Mouse (Mus musculus) kidney, embryonic 14.5 days (tissue): ENCODE measurements at regions not wholly inside any gene's neighbourhood (a gene's known extent, or its start where the extent isn't known, plus 50 kb on each side); places are given as distances from the start of the nearest gene placed in this dataset.

Experiments
- ATAC-seq: fragments of 200-750 bp; cut with Nextera tagmentation; 2 replicates; pipeline ENCODE4 v1.8.0; 2017; ENCODE audit warnings: moderate number of reproducible peaks, mild to moderate bottlenecking, moderate TSS enrichment, moderate library complexity; ENCODE audit not compliant: low FRiP score, low TSS enrichment
- H3K27ac ChIP-seq: fragments of 300-500 bp; sonication (generic); 2 replicates; pipeline ENCODE4 v1.5.1; 2014; ENCODE audit warnings: low read depth, mild to moderate bottlenecking, low read length, moderate library complexity, mixed read lengths
- H3K27me3 ChIP-seq: fragments of 300-500 bp; sonication (generic); 2 replicates; pipeline ENCODE4 v1.6.1; 2014; ENCODE audit warnings: mild to moderate bottlenecking, low read length; ENCODE audit not compliant: control insufficient read depth, insufficient read depth
- H3K36me3 ChIP-seq: fragments of 300-500 bp; sonication (generic); 2 replicates; pipeline ENCODE4 v1.6.1; 2014; ENCODE audit warnings: low read length, mixed read lengths; ENCODE audit not compliant: control insufficient read depth, insufficient read depth
- H3K4me1 ChIP-seq: fragments of 300-500 bp; sonication (generic); 2 replicates; pipeline ENCODE4 v1.6.1; 2014; ENCODE audit warnings: low read length, mixed read lengths; ENCODE audit not compliant: control insufficient read depth, insufficient read depth
- H3K4me2 ChIP-seq: fragments of 300-500 bp; sonication (generic); replicated peaks from 2 replicates; pipeline ENCODE4 v1.6.1; 2014; ENCODE audit warnings: low read depth, mild to moderate bottlenecking, low read length
- H3K4me3 ChIP-seq: fragments of 300-500 bp; sonication (generic); 2 replicates; pipeline ENCODE4 v1.5.1; 2014; ENCODE audit warnings: mild to moderate bottlenecking, low read length
- H3K9ac ChIP-seq: fragments of 300-500 bp; sonication (generic); 2 replicates; pipeline ENCODE4 v1.6.1; 2014; ENCODE audit warnings: low read depth, mild to moderate bottlenecking, low read length, moderate library complexity
- H3K9me3 ChIP-seq: fragments of 300-500 bp; sonication (generic); 2 replicates; pipeline ENCODE4 v1.6.1; 2016; ENCODE audit warnings: low read length; ENCODE audit not compliant: control insufficient read depth
- WGBS: fragments of 180-500 bp; shearing (Covaris S2); extraction: QIAGEN DNeasy Blood & Tissue Kit; methylation state at CpG from one replicate; pipeline ENCODE4 v1.1.7; 2014; 5-methylcytosine and 5-hydroxymethylcytosine counted together

DNA sequence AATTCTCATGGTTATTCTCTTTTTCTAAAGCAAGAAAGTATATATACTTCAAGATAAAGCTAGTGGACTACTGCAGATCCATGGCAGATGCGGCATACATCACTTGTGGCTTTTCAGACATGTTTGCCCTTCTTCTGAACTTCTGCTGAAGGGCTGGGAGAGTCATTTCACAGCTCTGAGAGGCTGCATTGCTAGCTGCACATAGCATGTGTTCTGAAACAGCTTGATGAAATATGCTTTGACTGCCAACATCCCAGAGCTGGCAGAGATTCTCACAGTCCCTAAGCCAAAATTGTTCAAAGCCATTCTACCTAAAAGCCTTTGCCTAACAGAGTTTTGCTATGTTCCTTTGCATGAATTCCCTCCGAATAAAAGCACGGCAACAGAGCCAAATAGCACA, 177.9 kb downstream of the Gm9733 start:
- 89% methylated on average over 3 of the region's 3 CpGs for WGBS
- Histone ChIP-seq H3K4me2 (no peak overlapping the region), H3K4me3 (no peak overlapping the region), H3K9me3 (no peaks in the 10 kb centered on the region), H3K4me1 (no peaks in the 10 kb centered on the region), H3K9ac (no peak overlapping the region), H3K36me3 (no peaks in the 10 kb centered on the region), H3K27me3 (no peaks in the 10 kb centered on the region), H3K27ac (no peak overlapping the region)
- ATAC-seq: no peak

DNA sequence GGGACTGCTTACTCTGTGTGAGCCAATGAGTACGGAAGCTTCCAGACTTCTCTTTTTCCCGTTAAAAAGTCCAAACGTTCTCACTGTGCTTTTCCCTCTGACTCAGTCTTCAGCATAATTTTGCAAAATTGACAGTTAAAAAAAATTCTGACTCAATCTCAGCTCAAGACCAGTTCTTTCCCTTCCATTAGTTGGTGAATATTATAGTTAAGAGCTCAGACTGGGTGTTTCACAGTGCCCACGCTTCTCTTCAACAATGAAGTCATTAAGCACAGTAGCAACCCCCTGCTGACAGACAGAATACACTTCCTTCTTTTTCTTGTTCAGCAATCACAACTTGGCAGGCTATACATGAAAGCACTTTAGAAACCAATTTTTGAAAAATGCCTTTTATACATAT, 175.4 kb downstream of the Gm9733 start:
- no peak overlapping the region for H3K27ac ChIP-seq
- H3K27me3 ChIP-seq: no peaks in the 10 kb centered on the region
- H3K9ac ChIP-seq: no peak overlapping the region
- H3K4me1 ChIP-seq: no peaks in the 10 kb centered on the region
- no peak for ATAC-seq
- WGBS: 89% methylated on average over 4 of the region's 4 CpGs
- no peaks in the 10 kb centered on the region for H3K36me3 ChIP-seq
- H3K4me2 ChIP-seq: no peak overlapping the region
- H3K4me3 ChIP-seq: no peak overlapping the region
- H3K9me3 ChIP-seq: no peaks in the 10 kb centered on the region

DNA sequence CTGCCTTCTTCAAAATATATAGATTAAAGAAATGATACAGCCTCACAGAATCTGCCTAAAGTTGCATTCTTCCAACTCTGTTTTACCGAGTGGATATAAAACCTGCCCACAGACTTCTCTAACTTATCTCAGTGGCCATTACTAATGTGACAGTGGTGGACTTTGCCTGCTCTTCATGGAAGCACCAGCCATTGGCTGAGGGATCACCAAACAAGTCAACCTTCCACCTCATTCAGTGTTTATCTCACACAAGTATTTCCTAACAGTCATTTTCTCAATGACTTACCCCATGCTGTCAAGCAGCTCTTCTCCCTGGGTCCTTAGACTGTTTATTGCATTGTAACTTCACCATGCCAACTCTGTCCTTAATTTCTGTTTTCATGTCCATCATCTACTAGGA, 174.3 kb downstream of the Gm9733 start:
- no peak overlapping the region for H3K27ac ChIP-seq
- H3K9me3 ChIP-seq: no peaks in the 10 kb centered on the region
- no peaks in the 10 kb centered on the region for H3K4me1 ChIP-seq
- no peaks in the 10 kb centered on the region for H3K36me3 ChIP-seq
- H3K9ac ChIP-seq: no peak overlapping the region
- WGBS: 98% methylated on average over 1 of the region's 1 CpGs
- no peak overlapping the region for H3K4me2 ChIP-seq
- H3K4me3 ChIP-seq: no peak overlapping the region
- no peaks in the 10 kb centered on the region for H3K27me3 ChIP-seq
- ATAC-seq: no peak

DNA sequence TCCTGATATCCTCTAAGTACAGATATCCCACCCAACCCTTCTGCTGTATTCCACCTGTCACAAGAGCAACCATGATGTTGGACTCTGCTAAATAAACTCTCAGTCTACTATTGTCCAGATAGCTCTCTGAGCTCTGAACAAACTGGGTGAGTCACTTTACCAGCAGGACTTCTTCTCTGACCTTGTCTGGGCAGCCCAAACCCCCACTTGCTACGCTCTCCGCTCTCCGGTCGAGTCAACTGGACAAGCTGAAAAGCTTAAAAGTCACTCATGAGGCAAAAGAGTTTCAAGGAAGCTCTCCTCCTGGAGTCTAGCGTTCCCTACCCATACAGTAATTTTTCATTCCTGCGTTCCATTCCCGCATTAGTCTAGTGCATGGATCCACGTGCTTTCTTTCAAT, 173.2 kb downstream of the Gm9733 start:
- no peak for ATAC-seq
- 88% methylated on average over 8 of the region's 8 CpGs for WGBS
- H3K27me3 ChIP-seq: no peaks in the 10 kb centered on the region
- no peaks in the 10 kb centered on the region for H3K4me1 ChIP-seq
- H3K4me2 ChIP-seq: no peak overlapping the region
- H3K27ac ChIP-seq: no peak overlapping the region
- H3K9me3 ChIP-seq: no peaks in the 10 kb centered on the region
- no peak overlapping the region for H3K4me3 ChIP-seq
- no peak overlapping the region for H3K9ac ChIP-seq
- no peaks in the 10 kb centered on the region for H3K36me3 ChIP-seq

DNA sequence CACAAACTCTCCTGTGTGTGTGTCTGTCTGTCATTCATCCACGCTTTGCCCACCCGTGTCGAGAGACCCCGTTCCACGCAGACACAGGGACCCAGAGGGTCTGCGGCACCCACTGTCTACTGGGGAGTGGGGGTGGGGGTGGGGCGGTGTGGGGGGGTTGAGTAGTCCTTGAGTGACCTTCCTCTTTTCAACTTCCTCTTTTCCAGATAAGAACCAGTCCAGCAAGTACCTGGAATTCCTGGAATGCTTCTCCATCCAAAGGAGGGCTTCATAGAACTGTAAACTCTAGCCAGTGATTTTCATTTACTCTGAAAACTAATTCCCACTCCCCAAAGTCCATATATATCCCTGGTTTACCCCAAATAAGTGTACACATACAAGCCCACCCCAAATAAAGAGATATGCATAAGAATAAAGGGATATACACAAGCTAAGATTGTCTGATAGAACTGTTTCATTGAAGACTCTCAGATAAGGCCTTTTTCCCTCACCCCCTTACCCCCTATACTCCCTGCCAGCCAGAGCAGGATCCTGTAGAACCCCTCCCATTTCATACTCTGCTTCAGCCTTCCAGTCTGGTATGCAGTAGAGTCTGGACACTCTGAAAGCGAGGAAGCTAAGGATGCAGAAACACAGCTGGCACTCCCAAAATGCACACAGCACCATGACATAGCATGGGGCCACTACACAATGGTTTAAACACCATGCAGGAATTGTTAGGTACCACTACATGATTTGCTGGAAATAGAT, 172.0 kb downstream of the Gm9733 start:
- Histone ChIP-seq H3K27me3 (no peaks in the 10 kb centered on the region), H3K4me1 (no peaks in the 10 kb centered on the region), H3K4me2 (no peak overlapping the region), H3K4me3 (no peak overlapping the region), H3K36me3 (no peaks in the 10 kb centered on the region), H3K27ac (no peak overlapping the region), H3K9me3 (no peaks in the 10 kb centered on the region), H3K9ac (no peak overlapping the region)
- WGBS: 73% methylated on average over 8 of the region's 8 CpGs
- ATAC-seq: no peak

DNA sequence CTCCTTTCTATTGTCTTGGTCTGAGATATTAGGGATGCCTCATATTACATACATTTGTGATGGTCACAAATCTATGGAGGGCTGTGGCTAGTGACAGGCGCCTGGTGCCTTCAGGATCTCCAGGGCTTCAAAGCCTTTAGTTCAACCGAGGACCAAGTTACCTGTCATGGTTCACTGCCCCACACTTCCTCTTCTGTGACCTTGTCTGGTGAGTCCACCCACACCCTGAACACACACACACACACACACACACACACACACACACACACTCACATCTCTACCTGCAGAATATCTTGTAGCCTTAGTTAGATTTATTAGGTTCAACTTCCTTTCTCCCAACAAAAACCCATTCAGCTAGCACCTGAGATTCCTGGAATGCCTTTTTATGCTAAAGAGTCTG, 156.3 kb downstream of the Gm9733 start:
- Histone ChIP-seq H3K36me3 (no peaks in the 10 kb centered on the region), H3K27me3 (no peaks in the 10 kb centered on the region), H3K9ac (no peak overlapping the region), H3K4me1 (no peaks in the 10 kb centered on the region), H3K4me2 (no peak overlapping the region), H3K9me3 (no peaks in the 10 kb centered on the region), H3K4me3 (no peak overlapping the region), H3K27ac (no peak overlapping the region)
- no peak for ATAC-seq
- 69% methylated on average over 2 of the region's 2 CpGs for WGBS

DNA sequence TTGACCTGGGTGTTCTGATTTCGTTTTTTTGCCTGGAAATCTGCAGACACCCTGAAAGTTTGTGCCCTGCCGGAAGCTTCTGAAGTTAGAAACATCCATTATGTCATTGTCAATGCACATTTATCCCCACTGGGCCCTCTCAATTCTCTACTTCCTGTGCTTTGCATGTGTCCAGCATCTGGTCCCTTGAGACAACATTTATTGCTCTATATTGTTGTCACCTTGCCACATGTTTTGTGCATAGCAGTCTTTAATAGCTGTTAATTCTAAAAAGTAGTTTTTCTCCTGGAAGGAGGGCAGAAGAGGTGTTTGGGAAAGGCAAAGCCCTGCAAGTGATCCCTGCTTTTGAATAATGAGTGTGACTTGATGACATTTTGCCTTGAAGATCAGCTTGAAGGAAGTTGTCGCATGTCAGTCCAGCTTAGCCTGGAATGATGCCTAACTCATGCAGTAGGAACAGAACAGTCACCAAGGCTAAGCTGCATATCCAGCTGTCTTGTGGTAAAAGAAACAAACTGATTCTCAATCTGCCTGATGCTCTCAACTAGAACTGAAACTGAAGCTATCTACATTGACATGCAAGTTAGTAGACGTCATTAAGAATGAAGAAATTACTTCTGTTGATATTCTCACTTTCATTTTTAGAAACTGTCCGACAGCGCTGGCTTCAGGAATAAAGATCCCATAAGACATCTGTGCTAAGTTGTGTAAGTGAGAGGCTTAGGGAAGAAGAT, 152.9 kb downstream of the Gm9733 start:
- no peaks in the 10 kb centered on the region for H3K4me1 ChIP-seq
- no peaks in the 10 kb centered on the region for H3K27me3 ChIP-seq
- H3K4me2 ChIP-seq: no peak overlapping the region
- H3K9me3 ChIP-seq: no peaks in the 10 kb centered on the region
- no peak overlapping the region for H3K27ac ChIP-seq
- H3K9ac ChIP-seq: no peak overlapping the region
- H3K36me3 ChIP-seq: no peaks in the 10 kb centered on the region
- WGBS: 79% methylated on average over 6 of the region's 6 CpGs
- no peak overlapping the region for H3K4me3 ChIP-seq
- no peak for ATAC-seq

DNA sequence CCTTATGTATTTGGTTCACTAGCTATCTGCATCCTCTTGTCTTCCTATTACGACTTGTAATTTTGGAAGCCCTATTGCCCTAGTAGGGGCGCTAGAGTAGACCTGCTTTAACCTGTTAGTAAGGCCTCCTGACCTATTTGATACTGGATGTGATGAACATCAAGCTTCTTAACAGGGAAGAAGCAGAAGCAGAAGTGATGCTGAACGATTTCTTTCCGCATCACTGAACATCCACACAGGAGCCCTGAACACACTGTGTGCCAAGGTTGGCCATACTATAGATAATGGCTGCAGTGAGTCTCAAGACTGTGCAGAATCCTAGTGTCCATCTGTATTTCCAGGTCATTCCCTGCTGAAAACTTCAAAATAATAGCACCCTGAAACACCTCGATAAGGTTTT, 151.0 kb downstream of the Gm9733 start:
- Histone ChIP-seq H3K27me3 (no peaks in the 10 kb centered on the region), H3K4me2 (no peak overlapping the region), H3K4me1 (no peaks in the 10 kb centered on the region), H3K9ac (no peak overlapping the region), H3K9me3 (no peaks in the 10 kb centered on the region), H3K27ac (no peak overlapping the region), H3K4me3 (no peak overlapping the region), H3K36me3 (no peaks in the 10 kb centered on the region)
- WGBS: 89% methylated on average over 5 of the region's 5 CpGs
- ATAC-seq: no peak

DNA sequence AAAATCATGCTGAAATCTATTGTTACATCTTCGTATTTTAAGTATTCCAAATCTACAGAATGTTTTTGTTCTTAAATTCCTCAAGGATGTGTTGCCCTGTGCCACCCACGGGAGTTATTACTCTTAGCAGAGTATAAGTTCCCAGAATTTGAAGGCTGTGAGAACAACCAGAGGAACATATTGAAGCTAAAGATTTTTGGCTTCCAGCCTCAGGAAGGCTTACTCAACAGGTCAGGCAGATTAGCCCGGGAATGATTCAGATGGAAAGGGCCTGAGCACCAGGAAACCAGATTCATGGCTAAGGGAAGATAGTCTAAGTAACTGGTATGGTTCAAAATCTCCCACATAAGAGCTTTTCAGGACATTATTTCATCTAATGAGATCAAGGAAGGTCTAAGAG, 145.4 kb downstream of the Gm9733 start:
- 86% methylated on average over 3 of the region's 3 CpGs for WGBS
- Histone ChIP-seq H3K4me1 (no peaks in the 10 kb centered on the region), H3K9me3 (no peaks in the 10 kb centered on the region), H3K4me2 (no peak overlapping the region), H3K36me3 (no peaks in the 10 kb centered on the region), H3K27ac (no peak overlapping the region), H3K4me3 (no peak overlapping the region), H3K9ac (no peak overlapping the region), H3K27me3 (no peaks in the 10 kb centered on the region)
- ATAC-seq: no peak
